Mouse (Mus musculus): ENCODE results near the gene Cdk19. TPM values are rescaled to one million over a fixed set of nuclear protein-coding genes. Genes with fewer than 3 reads are reported as not detected.

Cdk19 gene
- polyA plus RNA-seq, 1 experiment, result 16.0 TPM

DNA sequence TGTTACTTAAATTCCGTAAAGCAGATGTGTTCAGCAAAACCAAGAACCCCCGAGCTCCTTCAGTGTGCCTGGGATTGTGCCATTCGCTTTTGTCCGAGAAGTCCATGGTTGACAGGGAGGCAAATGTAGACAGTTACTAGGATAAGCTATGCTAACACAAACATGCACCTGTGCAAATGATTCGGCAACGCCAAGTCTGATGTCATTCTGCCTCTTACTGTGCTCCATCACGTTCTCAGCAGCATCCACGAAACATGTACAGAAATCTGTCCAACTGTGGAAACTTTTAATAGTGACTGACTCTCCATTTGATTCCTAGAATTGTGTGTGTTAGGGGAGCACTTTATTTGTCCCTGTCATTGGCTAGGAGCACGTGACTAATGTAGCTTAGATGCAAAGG is 93.0 kb downstream of the Cdk19 start:
- Histone ChIP-seq H3K4me1 (ENCODE audit: control insufficient read depth, insufficient read depth, low read length) (no peaks in the 10 kb centered on the region), H3K27ac (ENCODE audit: insufficient read depth, low read length) (no peak overlapping the region), H3K36me3 (ENCODE audit: control insufficient read depth, insufficient read depth, low read length, poor library complexity, severe bottlenecking) (no peaks in the 10 kb centered on the region), H3K4me3 (ENCODE audit: low read depth, low read length) (no peak overlapping the region), H3K27me3 (ENCODE audit: control insufficient read depth, insufficient read depth, low read length, poor library complexity, severe bottlenecking) (no peaks in the 10 kb centered on the region), H3K9ac (ENCODE audit: low read depth, poor library complexity, severe bottlenecking) (no peak overlapping the region), H3K9me3 (replicated peaks; ENCODE audit: control insufficient read depth, insufficient read depth, low read length, poor library complexity, severe bottlenecking) (no peaks in the 10 kb centered on the region)
- TF ChIP-seq EP300 (IDR thresholded peaks at IDR 0.05; ENCODE audit: insufficient read depth, low read depth, low read length) (no peak), CTCF (IDR thresholded peaks at IDR 0.05; ENCODE audit: low read depth, low read length) (no peak), POLR2A (IDR thresholded peaks at IDR 0.05; ENCODE audit: insufficient read depth, low read length) (no peak)

DNA sequence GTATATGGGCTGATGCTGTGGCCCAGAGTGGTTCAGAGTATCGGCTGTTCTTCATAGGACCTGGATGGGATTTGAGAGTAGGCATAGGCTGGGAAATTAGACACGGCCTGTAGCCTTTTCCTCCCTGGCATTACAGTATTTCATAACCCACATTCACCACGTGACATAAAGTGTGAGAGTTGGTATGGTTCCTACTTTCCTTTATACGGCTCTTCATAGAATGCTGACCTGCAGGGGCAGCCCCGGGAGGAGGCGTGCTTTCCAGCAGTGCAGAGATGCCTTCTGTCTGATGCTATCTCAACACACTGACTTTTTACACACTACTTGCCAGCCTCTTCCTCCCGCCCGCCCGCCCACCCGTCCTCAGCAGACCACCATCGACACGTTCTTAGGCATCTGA is 96.0 kb downstream of the Cdk19 start:
- H3K27me3 ChIP-seq (ENCODE audit: control insufficient read depth, insufficient read depth, low read length, poor library complexity, severe bottlenecking), result no peaks in the 10 kb centered on the region
- no peaks in the 10 kb centered on the region for H3K9me3 ChIP-seq (replicated peaks; ENCODE audit: control insufficient read depth, insufficient read depth, low read length, poor library complexity, severe bottlenecking)
- no peak overlapping the region for H3K27ac ChIP-seq (ENCODE audit: insufficient read depth, low read length)
- no peaks in the 10 kb centered on the region for H3K36me3 ChIP-seq (ENCODE audit: control insufficient read depth, insufficient read depth, low read length, poor library complexity, severe bottlenecking)
- TF ChIP-seq POLR2A (IDR thresholded peaks at IDR 0.05; ENCODE audit: insufficient read depth, low read length) (no peak), EP300 (IDR thresholded peaks at IDR 0.05; ENCODE audit: insufficient read depth, low read depth, low read length) (no peak), CTCF (IDR thresholded peaks at IDR 0.05; ENCODE audit: low read depth, low read length) (no peak)
- no peak overlapping the region for H3K9ac ChIP-seq (ENCODE audit: low read depth, poor library complexity, severe bottlenecking)
- no peaks in the 10 kb centered on the region for H3K4me1 ChIP-seq (ENCODE audit: control insufficient read depth, insufficient read depth, low read length)
- no peak overlapping the region for H3K4me3 ChIP-seq (ENCODE audit: low read depth, low read length)

DNA sequence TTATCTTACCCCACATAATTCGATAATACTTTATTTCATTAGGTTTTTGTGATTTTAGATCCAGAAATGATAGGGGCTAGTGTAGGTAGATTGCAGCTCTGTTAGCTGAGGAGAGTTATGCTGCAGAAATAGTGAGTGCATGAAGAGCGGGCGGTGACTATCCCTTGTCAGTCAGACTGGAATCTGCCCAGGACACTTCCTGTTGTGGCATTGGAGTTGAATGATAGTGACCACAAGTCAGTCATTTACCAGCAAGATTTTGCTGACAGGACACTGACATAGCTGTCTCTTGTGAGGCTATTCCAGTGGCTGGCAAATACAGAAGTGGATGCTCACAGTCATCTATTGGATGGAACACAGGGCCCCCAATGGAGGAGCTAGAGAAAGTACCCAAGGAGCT is 97.8 kb downstream of the Cdk19 start:
- Histone ChIP-seq H3K4me1 (ENCODE audit: control insufficient read depth, insufficient read depth, low read length) (peaks cover 2% of the 10 kb centered on the region), H3K36me3 (ENCODE audit: control insufficient read depth, insufficient read depth, low read length, poor library complexity, severe bottlenecking) (no peaks in the 10 kb centered on the region), H3K27ac (ENCODE audit: insufficient read depth, low read length) (no peak overlapping the region), H3K27me3 (ENCODE audit: control insufficient read depth, insufficient read depth, low read length, poor library complexity, severe bottlenecking) (no peaks in the 10 kb centered on the region), H3K9ac (ENCODE audit: low read depth, poor library complexity, severe bottlenecking) (no peak overlapping the region), H3K4me3 (ENCODE audit: low read depth, low read length) (no peak overlapping the region), H3K9me3 (replicated peaks; ENCODE audit: control insufficient read depth, insufficient read depth, low read length, poor library complexity, severe bottlenecking) (no peaks in the 10 kb centered on the region)
- TF ChIP-seq EP300 (IDR thresholded peaks at IDR 0.05; ENCODE audit: insufficient read depth, low read depth, low read length), result no peak
- TF ChIP-seq CTCF (IDR thresholded peaks at IDR 0.05; ENCODE audit: low read depth, low read length), result no peak

- Histone ChIP-seq H3K27ac (ENCODE audit: insufficient read depth, low read length) (no peak overlapping the region), H3K27me3 (ENCODE audit: control insufficient read depth, insufficient read depth, low read length, poor library complexity, severe bottlenecking) (no peaks in the 10 kb centered on the region), H3K4me3 (ENCODE audit: low read depth, low read length) (0 out of 2 replicates have a peak overlapping the region, but pooled peaks have one; percentile 0), H3K9me3 (replicated peaks; ENCODE audit: control insufficient read depth, insufficient read depth, low read length, poor library complexity, severe bottlenecking) (no peaks in the 10 kb centered on the region), H3K36me3 (ENCODE audit: control insufficient read depth, insufficient read depth, low read length, poor library complexity, severe bottlenecking) (no peaks in the 10 kb centered on the region), H3K4me1 (ENCODE audit: control insufficient read depth, insufficient read depth, low read length) (peaks cover 6% of the 10 kb centered on the region), H3K9ac (ENCODE audit: low read depth, poor library complexity, severe bottlenecking) (no peak overlapping the region)
- no peak for TF ChIP-seq CTCF (IDR thresholded peaks at IDR 0.05; ENCODE audit: low read depth, low read length)
- TF ChIP-seq EP300 (IDR thresholded peaks at IDR 0.05; ENCODE audit: insufficient read depth, low read depth, low read length), result no peak
- no peak for TF ChIP-seq POLR2A (IDR thresholded peaks at IDR 0.05; ENCODE audit: insufficient read depth, low read length)
Observed at GRCm38 (mm10) chr10:40440740-40441139, 101.4 kb downstream of the Cdk19 start.

- no peak for TF ChIP-seq POLR2A (IDR thresholded peaks at IDR 0.05; ENCODE audit: insufficient read depth, low read length)
- TF ChIP-seq EP300 (IDR thresholded peaks at IDR 0.05; ENCODE audit: insufficient read depth, low read depth, low read length), result peak; percentile 65; the same call in 1 of the 2 replicates
- no peak for TF ChIP-seq CTCF (IDR thresholded peaks at IDR 0.05; ENCODE audit: low read depth, low read length)
- no peak overlapping the region for H3K9ac ChIP-seq (ENCODE audit: low read depth, poor library complexity, severe bottlenecking)
- no peaks in the 10 kb centered on the region for H3K9me3 ChIP-seq (replicated peaks; ENCODE audit: control insufficient read depth, insufficient read depth, low read length, poor library complexity, severe bottlenecking)
- H3K4me3 ChIP-seq (ENCODE audit: low read depth, low read length), result no peak overlapping the region
- H3K36me3 ChIP-seq (ENCODE audit: control insufficient read depth, insufficient read depth, low read length, poor library complexity, severe bottlenecking), result no peaks in the 10 kb centered on the region
- H3K27me3 ChIP-seq (ENCODE audit: control insufficient read depth, insufficient read depth, low read length, poor library complexity, severe bottlenecking), result no peaks in the 10 kb centered on the region
- peaks cover 6% of the 10 kb centered on the region for H3K4me1 ChIP-seq (ENCODE audit: control insufficient read depth, insufficient read depth, low read length)
- peak overlapping the region; percentile 38 for H3K27ac ChIP-seq (ENCODE audit: insufficient read depth, low read length)
Observed at GRCm38 (mm10) chr10:40442076-40442475, 102.7 kb downstream of the Cdk19 start.

GRCm38 (mm10) chr10:40443371-40443770 is 104.0 kb downstream of the Cdk19 start:
- no peak for TF ChIP-seq CTCF (IDR thresholded peaks at IDR 0.05; ENCODE audit: low read depth, low read length)
- no peak for TF ChIP-seq EP300 (IDR thresholded peaks at IDR 0.05; ENCODE audit: insufficient read depth, low read depth, low read length)
- no peak for TF ChIP-seq POLR2A (IDR thresholded peaks at IDR 0.05; ENCODE audit: insufficient read depth, low read length)
- no peaks in the 10 kb centered on the region for H3K9me3 ChIP-seq (replicated peaks; ENCODE audit: control insufficient read depth, insufficient read depth, low read length, poor library complexity, severe bottlenecking)
- H3K36me3 ChIP-seq (ENCODE audit: control insufficient read depth, insufficient read depth, low read length, poor library complexity, severe bottlenecking), result no peaks in the 10 kb centered on the region
- H3K27me3 ChIP-seq (ENCODE audit: control insufficient read depth, insufficient read depth, low read length, poor library complexity, severe bottlenecking), result no peaks in the 10 kb centered on the region
- no peak overlapping the region for H3K9ac ChIP-seq (ENCODE audit: low read depth, poor library complexity, severe bottlenecking)
- no peak overlapping the region for H3K27ac ChIP-seq (ENCODE audit: insufficient read depth, low read length)
- H3K4me1 ChIP-seq (ENCODE audit: control insufficient read depth, insufficient read depth, low read length), result peaks cover 8% of the 10 kb centered on the region
- no peak overlapping the region for H3K4me3 ChIP-seq (ENCODE audit: low read depth, low read length)

Measured in ES-Bruce4 (cell line).